Mouse (Mus musculus) lung, postnatal 0 days (tissue): ENCODE results near the gene Trappc10. TPM values are rescaled to one million over a fixed set of nuclear protein-coding genes. Genes with fewer than 3 reads are reported as not detected.

Experiments
- ATAC-seq: fragments of 200-750 bp; cut with Nextera tagmentation; 2 replicates; pipeline ENCODE4 v1.8.0; 2017; ENCODE audit warnings: moderate library complexity
- DNase-seq: peaks from one replicate; pipeline ENCODE4 v3.0.0-alpha.2; 2016; ENCODE audit warnings: low spot score
- H3K27ac ChIP-seq: fragments of 300-500 bp; sonication (generic); 2 replicates; pipeline ENCODE4 v1.5.1; 2014; ENCODE audit warnings: antibody characterized with exemption, mild to moderate bottlenecking, low read length, mixed read lengths
- H3K27me3 ChIP-seq: fragments of 300-500 bp; sonication (generic); replicated peaks from 2 replicates; pipeline ENCODE4 v1.6.1; 2014; ENCODE audit warnings: low read length, mixed read lengths; ENCODE audit not compliant: insufficient read depth
- H3K36me3 ChIP-seq: fragments of 300-500 bp; sonication (generic); 2 replicates; pipeline ENCODE4 v1.6.1; 2014; ENCODE audit warnings: low read length, mixed read lengths; ENCODE audit not compliant: insufficient read depth
- H3K4me1 ChIP-seq: fragments of 300-500 bp; sonication (generic); 2 replicates; pipeline ENCODE4 v1.6.1; 2014; ENCODE audit warnings: antibody characterized with exemption, low read depth, low read length, mixed read lengths; ENCODE audit not compliant: insufficient read depth
- H3K4me2 ChIP-seq: fragments of 300-500 bp; sonication (generic); replicated peaks from 2 replicates; pipeline ENCODE4 v1.6.1; 2014; ENCODE audit warnings: low read depth, mild to moderate bottlenecking, low read length, moderate library complexity, mixed read lengths
- H3K4me3 ChIP-seq: fragments of 300-500 bp; sonication (generic); 2 replicates; pipeline ENCODE4 v1.5.1; 2014; ENCODE audit warnings: low read depth, low read length
- H3K9ac ChIP-seq: fragments of 300-500 bp; sonication (generic); replicated peaks from 2 replicates; pipeline ENCODE4 v1.6.1; 2014; ENCODE audit warnings: low read depth, mild to moderate bottlenecking
- H3K9me3 ChIP-seq: fragments of 300-500 bp; sonication (generic); 2 replicates; pipeline ENCODE4 v1.6.1; 2016; ENCODE audit warnings: low read length, mixed read lengths
- CTCF ChIP-seq: IDR thresholded peaks from 2 replicates; pipeline ENCODE4 v1.5.1; 2016; ENCODE audit warnings: antibody characterized with exemption, mild to moderate bottlenecking
- EP300 ChIP-seq: IDR thresholded peaks from 2 replicates; pipeline ENCODE4 v1.6.1; 2016; ENCODE audit warnings: antibody characterized with exemption, mild to moderate bottlenecking, control low read depth
- WGBS: fragments of 180-500 bp; shearing (Covaris S2); extraction: QIAGEN DNeasy Blood & Tissue Kit; methylation state at CpG from one replicate; pipeline ENCODE4 v1.1.7; 2014; 5-methylcytosine and 5-hydroxymethylcytosine counted together
- polyA plus RNA-seq: library from polyadenylated mRNA; unstranded; fragments of >200 nt; fragmentation: Nextera tagmentation; extraction: Ambion mirVana; gene quantifications from 2 replicates; pipeline ENCODE4 v1.2.1, GENCODE M21; 2015

Trappc10 gene
- polyA plus RNA-seq, 1 experiment from 2014 or later: 19.2 TPM

- 67% methylated on average over 3 of the region's 3 CpGs for WGBS
Observed at GRCm38 (mm10) chr10:78247206-78247605, 2.8 kb upstream of the Trappc10 start.

GRCm38 (mm10) chr10:78246725-78247124 is 2.3 kb upstream of the Trappc10 start:
- no peak for ATAC-seq
- Histone ChIP-seq H3K9ac (no peak overlapping the region), H3K4me2 (no peak overlapping the region), H3K4me3 (no peak overlapping the region), H3K27me3 (no peaks in the 10 kb centered on the region), H3K27ac (no peak overlapping the region), H3K9me3 (no peaks in the 10 kb centered on the region), H3K4me1 (peaks cover 12% of the 10 kb centered on the region), H3K36me3 (no peaks in the 10 kb centered on the region)
- 76% methylated on average over 4 of the region's 4 CpGs for whole genome bisulfite sequencing
- no peak for DNase-seq
- TF ChIP-seq EP300 (no peak), CTCF (no peak)

More at GRCm38 (mm10) chr10:78247206-78247605, 2.8 kb upstream of the Trappc10 start:
- ATAC-seq (no peak), DNase-seq (no peak)
- Histone ChIP-seq H3K4me3 (no peak overlapping the region), H3K9me3 (no peaks in the 10 kb centered on the region), H3K4me1 (peaks cover 12% of the 10 kb centered on the region), H3K27ac (no peak overlapping the region), H3K36me3 (no peaks in the 10 kb centered on the region), H3K4me2 (no peak overlapping the region), H3K9ac (no peak overlapping the region), H3K27me3 (no peaks in the 10 kb centered on the region)
- no peak for TF ChIP-seq EP300
- no peak for TF ChIP-seq CTCF

GRCm38 (mm10) chr10:78245225-78245547 is 745 bp upstream of the Trappc10 start:
- WGBS: 13% methylated on average over 7 of the region's 7 CpGs
- H3K9ac ChIP-seq: 0 out of 2 replicates have a peak overlapping the region, but pooled peaks have one; percentile 74
- no peak for DNase-seq
- H3K4me1 ChIP-seq: peaks cover 12% of the 10 kb centered on the region
- H3K27ac ChIP-seq: no peak overlapping the region
- H3K4me3 ChIP-seq: peak overlapping the region; percentile 74
- no peaks in the 10 kb centered on the region for H3K9me3 ChIP-seq
- no peaks in the 10 kb centered on the region for H3K27me3 ChIP-seq
- no peaks in the 10 kb centered on the region for H3K36me3 ChIP-seq
- peak overlapping the region; percentile 91 for H3K4me2 ChIP-seq
- TF ChIP-seq EP300 (no peak), CTCF (no peak)
- ATAC-seq: no peak

GRCm38 (mm10) chr10:78244058-78244437 is 393 bp downstream of the Trappc10 start:
- TF ChIP-seq CTCF (no peak), EP300 (no peak)
- 0% methylated on average over 20 of the region's 33 CpGs for WGBS
- peaks cover 12% of the 10 kb centered on the region for H3K4me1 ChIP-seq
- no peaks in the 10 kb centered on the region for H3K36me3 ChIP-seq
- peak overlapping the region; percentile 72 for H3K27ac ChIP-seq
- no peaks in the 10 kb centered on the region for H3K27me3 ChIP-seq
- peak overlapping the region; percentile 91 for H3K4me2 ChIP-seq
- no peaks in the 10 kb centered on the region for H3K9me3 ChIP-seq
- H3K9ac ChIP-seq: peak overlapping the region; percentile 74
- H3K4me3 ChIP-seq: peak overlapping the region; percentile 74
- ATAC-seq (peak; percentile 59), DNase-seq (peak; percentile 52)

- TF ChIP-seq CTCF (no peak), EP300 (no peak)
- Histone ChIP-seq H3K4me1 (peaks cover 7% of the 10 kb centered on the region), H3K4me3 (no peak overlapping the region), H3K9me3 (no peaks in the 10 kb centered on the region), H3K4me2 (no peak overlapping the region), H3K27ac (no peak overlapping the region), H3K27me3 (no peaks in the 10 kb centered on the region), H3K9ac (no peak overlapping the region), H3K36me3 (no peaks in the 10 kb centered on the region)
- WGBS: 48% methylated on average over 6 of the region's 6 CpGs
- DNase-seq: no peak
- no peak for ATAC-seq
Observed at GRCm38 (mm10) chr10:78238926-78239325, 5.5 kb downstream of the Trappc10 start.

GRCm38 (mm10) chr10:78238297-78238696 is 6.1 kb downstream of the Trappc10 start:
- peaks cover 3% of the 10 kb centered on the region; the same call in 1 of the 2 replicates for H3K4me1 ChIP-seq
- no peak overlapping the region for H3K9ac ChIP-seq
- H3K27ac ChIP-seq: no peak overlapping the region
- H3K9me3 ChIP-seq: no peaks in the 10 kb centered on the region
- ATAC-seq: no peak
- 87% methylated on average over 5 of the region's 5 CpGs for WGBS
- no peak for DNase-seq
- no peaks in the 10 kb centered on the region for H3K36me3 ChIP-seq
- no peak for TF ChIP-seq CTCF
- no peak for TF ChIP-seq EP300
- H3K4me3 ChIP-seq: no peak overlapping the region
- H3K27me3 ChIP-seq: no peaks in the 10 kb centered on the region
- H3K4me2 ChIP-seq: no peak overlapping the region

GRCm38 (mm10) chr10:78237809-78238208 is 6.6 kb downstream of the Trappc10 start:
- no peaks in the 10 kb centered on the region for H3K36me3 ChIP-seq
- H3K4me1 ChIP-seq: no peaks in the 10 kb centered on the region; the same call in 1 of the 2 replicates
- no peak overlapping the region for H3K9ac ChIP-seq
- 70% methylated on average over 6 of the region's 6 CpGs for WGBS
- no peak overlapping the region for H3K4me3 ChIP-seq
- H3K27ac ChIP-seq: no peak overlapping the region
- no peaks in the 10 kb centered on the region for H3K27me3 ChIP-seq
- ATAC-seq (no peak), DNase-seq (no peak)
- H3K9me3 ChIP-seq: no peaks in the 10 kb centered on the region
- no peak overlapping the region for H3K4me2 ChIP-seq
- no peak for TF ChIP-seq EP300
